Mouse (Mus musculus) forebrain, embryonic 14.5 days (tissue): ENCODE results near the gene Tspyl4. TPM values are rescaled to one million over a fixed set of nuclear protein-coding genes. Genes with fewer than 3 reads are reported as not detected.

Experiments used
- ATAC-seq: fragments of 200-750 bp; cut with Nextera tagmentation; 2 replicates; pipeline ENCODE4 v1.8.0; 2017; ENCODE audit warnings: mild to moderate bottlenecking, moderate library complexity
- DNase-seq: peaks from one replicate; pipeline ENCODE4 v3.0.0-alpha.2; 2015; ENCODE audit warnings: low spot score
- H3K27ac ChIP-seq: fragments of 300-500 bp; sonication (generic); 2 replicates; pipeline ENCODE4 v1.5.1; 2014; ENCODE audit warnings: low read depth, mild to moderate bottlenecking, control low read depth, low read length, moderate library complexity
- H3K27me3 ChIP-seq: fragments of 300-500 bp; sonication (generic); replicated peaks from 2 replicates; pipeline ENCODE4 v1.6.1; 2014; ENCODE audit warnings: low read length, control low read depth, mixed read lengths; ENCODE audit not compliant: control insufficient read depth, insufficient read depth
- H3K36me3 ChIP-seq: fragments of 300-500 bp; sonication (generic); 2 replicates; pipeline ENCODE4 v1.6.1; 2014; ENCODE audit warnings: low read length, control low read depth; ENCODE audit not compliant: control insufficient read depth, insufficient read depth
- H3K4me1 ChIP-seq: fragments of 300-500 bp; sonication (generic); 2 replicates; pipeline ENCODE4 v1.6.1; 2014; ENCODE audit warnings: antibody characterized with exemption, low read length, control low read depth; ENCODE audit not compliant: control insufficient read depth, insufficient read depth
- H3K4me2 ChIP-seq: fragments of 300-500 bp; sonication (generic); 2 replicates; pipeline ENCODE4 v1.6.1; 2014; ENCODE audit warnings: mild to moderate bottlenecking, control low read depth, low read length
- H3K4me3 ChIP-seq: fragments of 300-500 bp; sonication (generic); 2 replicates; pipeline ENCODE4 v1.5.1; 2014; ENCODE audit warnings: low read depth, low read length, control low read depth
- H3K9ac ChIP-seq: fragments of 300-500 bp; sonication (generic); 2 replicates; pipeline ENCODE4 v1.6.1; 2014; ENCODE audit warnings: mild to moderate bottlenecking, low read length, control low read depth, moderate library complexity
- H3K9me3 ChIP-seq: fragments of 300-500 bp; sonication (generic); replicated peaks from 2 replicates; pipeline ENCODE4 v1.6.1; 2016; ENCODE audit warnings: low read length, control low read depth, mixed read lengths; ENCODE audit not compliant: control insufficient read depth
- WGBS: fragments of 180-500 bp; shearing (Covaris S2); extraction: QIAGEN DNeasy Blood & Tissue Kit; methylation state at CpG from one replicate; pipeline ENCODE4 v1.1.7; 2014; 5-methylcytosine and 5-hydroxymethylcytosine counted together
- polyA plus RNA-seq: library from polyadenylated mRNA; unstranded; fragments of >200 nt; fragmentation: Nextera tagmentation; extraction: Ambion mirVana; gene quantifications from 2 replicates; pipeline ENCODE4 v1.2.1, GENCODE M21; 2014

Tspyl4 gene
- polyA plus RNA-seq, 1 experiment from 2014 or later, result 88.2 TPM

DNA sequence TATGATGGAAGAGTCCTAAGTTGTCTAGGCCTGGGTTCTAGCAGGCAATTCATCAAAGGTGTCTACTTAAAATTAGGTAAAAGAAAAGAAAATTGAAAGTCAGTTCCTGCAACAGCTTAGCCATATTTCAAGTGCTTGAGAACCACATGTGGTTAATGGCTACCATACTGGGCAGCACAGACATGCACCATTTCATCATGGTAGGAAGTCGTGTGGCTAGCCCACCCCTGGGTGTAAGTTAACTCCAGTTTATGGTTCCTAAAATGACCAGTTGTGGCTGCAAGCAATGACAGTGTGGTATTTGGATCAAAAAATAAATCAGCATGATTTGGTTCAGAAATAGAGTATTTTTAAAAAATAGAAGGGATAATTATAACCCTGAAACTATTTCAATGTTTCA, 44.6 kb downstream of the Tspyl4 start:
- no peak for ATAC-seq
- H3K27me3 ChIP-seq, result no peaks in the 10 kb centered on the region
- H3K27ac ChIP-seq, result no peak overlapping the region
- 97% methylated on average over 1 of the region's 1 CpGs for WGBS
- no peak overlapping the region for H3K4me3 ChIP-seq
- no peaks in the 10 kb centered on the region for H3K36me3 ChIP-seq
- H3K4me1 ChIP-seq, result no peaks in the 10 kb centered on the region
- no peak overlapping the region for H3K4me2 ChIP-seq
- no peak for DNase-seq
- no peak overlapping the region for H3K9ac ChIP-seq
- H3K9me3 ChIP-seq, result no peaks in the 10 kb centered on the region

Other genes with a start within 250 kb of the Tspyl4 start
- 0.39 and 0.59 TPM in 2 replicates for gene Calhm5, start 200.9 kb upstream of the Tspyl4 start, polyA plus RNA-seq
- gene Calhm6, start 169.5 kb upstream of the Tspyl4 start, polyA plus RNA-seq, result 0.27 TPM in 1 of 2 replicates, not detected in the other
- 6.2 and 7.6 TPM in 2 replicates for gene Dse, start 89.7 kb upstream of the Tspyl4 start, polyA plus RNA-seq
- 70.6 and 75.6 TPM in 2 replicates for gene Tspyl1, start 15.3 kb upstream of the Tspyl4 start, polyA plus RNA-seq
- not detected in 2 replicates for gene Col10a1, start 92.5 kb downstream of the Tspyl4 start, polyA plus RNA-seq
- gene Nt5dc1, start 121.1 kb downstream of the Tspyl4 start, polyA plus RNA-seq, result 2.0 and 3.6 TPM in 2 replicates
- gene Frk, start 186.0 kb downstream of the Tspyl4 start, polyA plus RNA-seq, result 0.60 and 1.3 TPM in 2 replicates